Mouse (Mus musculus) embryonic facial prominence, embryonic 12.5 days (tissue): ENCODE results near the gene Sprr2d. TPM values are rescaled to one million over a fixed set of nuclear protein-coding genes. Genes with fewer than 3 reads are reported as not detected.

Experiments used
- ATAC-seq: fragments of 200-750 bp; cut with Nextera tagmentation; 2 replicates; pipeline ENCODE4 v1.8.0; 2017; ENCODE audit not compliant: insufficient number of reproducible peaks, insufficient read depth, low FRiP score, low TSS enrichment
- H3K27ac ChIP-seq: fragments of 300-500 bp; sonication (generic); 2 replicates; pipeline ENCODE4 v1.5.1; 2016; ENCODE audit warnings: mild to moderate bottlenecking
- H3K27me3 ChIP-seq: fragments of 300-500 bp; sonication (generic); 2 replicates; pipeline ENCODE4 v1.6.1; 2016; ENCODE audit warnings: mild to moderate bottlenecking, moderate library complexity
- H3K36me3 ChIP-seq: fragments of 300-500 bp; sonication (generic); 2 replicates; pipeline ENCODE4 v1.6.1; 2016; ENCODE audit warnings: mild to moderate bottlenecking
- H3K4me1 ChIP-seq: fragments of 300-500 bp; sonication (generic); 2 replicates; pipeline ENCODE4 v1.6.1; 2016
- H3K4me2 ChIP-seq: fragments of 300-500 bp; sonication (generic); replicated peaks from 2 replicates; pipeline ENCODE4 v1.6.1; 2016; ENCODE audit warnings: mild to moderate bottlenecking, moderate library complexity
- H3K4me3 ChIP-seq: fragments of 300-500 bp; sonication (generic); 2 replicates; pipeline ENCODE4 v1.5.1; 2016; ENCODE audit warnings: mild to moderate bottlenecking
- H3K9ac ChIP-seq: fragments of 300-500 bp; sonication (generic); 2 replicates; pipeline ENCODE4 v1.6.1; 2016; ENCODE audit warnings: mild to moderate bottlenecking, moderate library complexity
- H3K9me3 ChIP-seq: fragments of 300-500 bp; sonication (generic); 2 replicates; pipeline ENCODE4 v1.6.1; 2016; ENCODE audit warnings: mild to moderate bottlenecking, moderate library complexity
- WGBS: fragments of 180-500 bp; shearing (Covaris S2); methylation state at CpG from one replicate; pipeline ENCODE4 v1.1.7; 2016; 5-methylcytosine and 5-hydroxymethylcytosine counted together
- polyA plus RNA-seq: library from polyadenylated mRNA; unstranded; fragments of >200 nt; fragmentation: Nextera tagmentation; extraction: Ambion mirVana; gene quantifications from 2 replicates; pipeline ENCODE4 v1.2.1, GENCODE M21; 2016

The Sprr2d gene
- not detected in 2 replicates for polyA plus RNA-seq

DNA sequence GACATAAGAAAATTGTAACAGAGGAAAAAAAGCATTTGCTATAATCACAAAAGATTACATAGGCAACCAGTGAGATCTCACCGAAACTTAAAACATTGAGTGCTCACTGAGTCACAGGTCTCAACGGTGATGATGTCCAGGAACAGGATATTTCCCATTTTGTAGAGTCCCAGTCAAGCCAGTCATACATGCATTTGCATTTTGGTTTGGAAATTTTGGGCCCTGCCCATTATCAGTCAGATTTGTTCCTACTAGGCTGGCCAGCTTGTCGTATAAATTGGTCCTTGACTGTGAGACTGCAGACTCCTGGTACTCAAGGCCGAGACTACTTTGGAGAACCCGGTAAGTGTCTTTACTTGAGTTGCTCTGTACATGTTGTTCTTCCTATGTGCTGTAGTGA is at the start of gene Sprr2d:
Gene Sprr2d, plus strand, starts transcription at position 301 of the 400 bp plus-strand sequence.
- H3K9me3 ChIP-seq: no peaks in the 10 kb centered on the region
- H3K9ac ChIP-seq: no peak within 1 kb of the TSS
- no peak within 1 kb of the TSS for H3K4me2 ChIP-seq
- H3K4me3 ChIP-seq: no peak within 1 kb of the TSS
- no peaks in the 10 kb centered on the region for H3K4me1 ChIP-seq
- H3K27me3 ChIP-seq: no peaks in the 10 kb centered on the region
- no peaks in the 10 kb centered on the region for H3K36me3 ChIP-seq
- WGBS: 88% methylated on average over 5 of the region's 5 CpGs
- ATAC-seq: no peak
- no peak within 1 kb of the TSS for H3K27ac ChIP-seq

DNA sequence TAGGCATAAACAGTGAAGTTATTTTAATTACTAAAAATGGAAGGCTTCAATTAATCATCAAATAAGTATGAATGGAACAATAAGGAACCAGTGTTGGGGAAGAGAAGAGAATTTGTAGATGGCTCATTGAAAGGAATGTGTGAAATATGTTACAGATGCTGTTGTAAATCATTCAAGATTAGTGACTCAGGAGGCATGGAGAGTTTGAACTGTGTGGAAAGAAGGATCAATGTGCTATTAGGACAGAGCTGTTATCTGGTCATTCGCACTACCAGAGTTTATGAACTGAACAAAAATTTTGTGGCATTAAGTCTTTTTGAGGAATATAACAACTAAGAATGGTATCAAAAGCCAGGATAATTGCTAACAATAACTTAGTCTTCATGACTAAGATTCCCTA is 31.5 kb upstream of the Sprr2d start:
- Histone ChIP-seq H3K4me1 (no peaks in the 10 kb centered on the region), H3K4me2 (no peak overlapping the region), H3K36me3 (no peaks in the 10 kb centered on the region), H3K27ac (no peak overlapping the region), H3K9ac (no peak overlapping the region), H3K4me3 (no peak overlapping the region), H3K27me3 (no peaks in the 10 kb centered on the region), H3K9me3 (no peaks in the 10 kb centered on the region)
- WGBS: 87% methylated on average over 1 of the region's 1 CpGs
- no peak for ATAC-seq

- Histone ChIP-seq H3K36me3 (no peaks in the 10 kb centered on the region), H3K4me1 (no peaks in the 10 kb centered on the region), H3K27me3 (no peaks in the 10 kb centered on the region), H3K4me3 (no peak within 1 kb of the TSS), H3K9me3 (no peaks in the 10 kb centered on the region), H3K4me2 (no peak within 1 kb of the TSS), H3K27ac (no peak within 1 kb of the TSS), H3K9ac (no peak within 1 kb of the TSS)
- WGBS: 76% methylated on average over 2 of the region's 2 CpGs
- no peak for ATAC-seq
These were observed 22.6 kb upstream of the Sprr2d start, which contains the start of gene Sprr2b for GRCm38 (mm10) chr3:92316320-92316719. Sprr2b (plus strand) TSS chr3:92316620.

GRCm38 (mm10) chr3:92317384-92317783 is 21.6 kb upstream of the Sprr2d start:
- WGBS: 61% methylated on average over 2 of the region's 2 CpGs
- Histone ChIP-seq H3K4me1 (no peaks in the 10 kb centered on the region), H3K9me3 (no peaks in the 10 kb centered on the region), H3K4me2 (no peak overlapping the region), H3K27me3 (no peaks in the 10 kb centered on the region), H3K36me3 (no peaks in the 10 kb centered on the region), H3K9ac (no peak overlapping the region), H3K27ac (no peak overlapping the region), H3K4me3 (no peak overlapping the region)
- ATAC-seq: no peak

DNA sequence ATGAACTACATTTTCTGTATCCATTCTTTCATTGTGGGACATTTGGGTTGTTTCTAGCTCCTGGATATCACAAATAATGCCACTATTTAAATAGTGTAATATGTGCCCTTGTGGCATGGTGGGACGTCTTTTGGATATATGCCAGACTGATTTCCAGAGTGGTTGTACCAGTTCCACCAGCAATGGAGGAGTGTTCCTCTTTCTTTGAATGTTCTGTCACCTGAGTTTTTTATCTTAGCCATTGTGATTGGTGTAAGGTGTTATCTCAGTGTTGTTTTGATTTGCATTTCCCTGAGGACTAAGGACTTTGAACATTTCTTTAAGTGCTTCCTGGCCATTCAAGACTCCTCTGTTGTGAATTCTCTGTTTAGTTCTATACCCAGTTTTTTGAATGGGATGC is 2.7 kb upstream of the Sprr2d start:
- Histone ChIP-seq H3K27ac (no peak overlapping the region), H3K27me3 (no peaks in the 10 kb centered on the region), H3K9me3 (no peaks in the 10 kb centered on the region), H3K4me2 (no peak overlapping the region), H3K4me3 (no peak overlapping the region), H3K4me1 (no peaks in the 10 kb centered on the region), H3K36me3 (no peaks in the 10 kb centered on the region), H3K9ac (no peak overlapping the region)
- no peak for ATAC-seq
- 83% methylated on average over 1 of the region's 1 CpGs for WGBS

DNA sequence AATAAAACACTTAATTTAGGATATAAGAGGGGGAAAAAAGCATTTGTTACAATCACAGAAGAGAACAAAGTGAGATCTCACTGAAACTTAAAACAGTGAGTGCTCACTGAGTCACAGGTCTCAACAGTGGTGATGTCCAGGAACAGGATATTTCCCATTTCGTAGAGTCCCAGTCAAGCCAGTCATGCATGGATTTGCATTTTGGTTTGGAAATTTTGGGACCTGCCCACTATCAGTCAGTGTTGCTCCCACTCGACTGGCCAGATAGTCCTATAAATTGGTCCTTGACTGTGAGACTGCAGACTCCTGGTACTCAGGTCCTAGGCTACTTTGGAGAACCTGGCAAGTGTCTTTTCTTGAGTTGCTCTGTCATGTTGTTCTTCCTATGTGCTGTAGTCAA is 12.9 kb downstream of the Sprr2d start, which contains the start of gene Sprr2e:
Gene Sprr2e, plus strand, starts transcription at position 301 of the 400 bp plus-strand sequence.
- H3K9me3 ChIP-seq: no peaks in the 10 kb centered on the region
- H3K9ac ChIP-seq: no peak within 1 kb of the TSS
- ATAC-seq: no peak
- 82% methylated on average over 2 of the region's 2 CpGs for WGBS
- no peaks in the 10 kb centered on the region for H3K4me1 ChIP-seq
- H3K27me3 ChIP-seq: no peaks in the 10 kb centered on the region
- no peaks in the 10 kb centered on the region for H3K36me3 ChIP-seq
- no peak within 1 kb of the TSS for H3K4me2 ChIP-seq
- no peak within 1 kb of the TSS for H3K27ac ChIP-seq
- H3K4me3 ChIP-seq: no peak within 1 kb of the TSS

GRCm38 (mm10) chr3:92361619-92362018 is 22.7 kb downstream of the Sprr2d start:
- no peak overlapping the region for H3K9ac ChIP-seq
- H3K36me3 ChIP-seq: no peaks in the 10 kb centered on the region
- no peak for ATAC-seq
- H3K4me1 ChIP-seq: no peaks in the 10 kb centered on the region
- H3K27me3 ChIP-seq: no peaks in the 10 kb centered on the region
- H3K9me3 ChIP-seq: no peaks in the 10 kb centered on the region
- H3K4me3 ChIP-seq: no peak overlapping the region
- H3K27ac ChIP-seq: no peak overlapping the region
- H3K4me2 ChIP-seq: no peak overlapping the region

GRCm38 (mm10) chr3:92364887-92365286 is 25.9 kb downstream of the Sprr2d start, which contains the start of gene Sprr2f:
Sprr2f (plus strand) TSS chr3:92365187.
- H3K9ac ChIP-seq: no peak within 1 kb of the TSS
- H3K9me3 ChIP-seq: no peaks in the 10 kb centered on the region
- no peak within 1 kb of the TSS for H3K4me2 ChIP-seq
- H3K27me3 ChIP-seq: no peaks in the 10 kb centered on the region
- 60% methylated on average over 3 of the region's 3 CpGs for WGBS
- no peak for ATAC-seq
- no peaks in the 10 kb centered on the region for H3K4me1 ChIP-seq
- H3K4me3 ChIP-seq: no peak within 1 kb of the TSS
- H3K36me3 ChIP-seq: no peaks in the 10 kb centered on the region
- no peak within 1 kb of the TSS for H3K27ac ChIP-seq

DNA sequence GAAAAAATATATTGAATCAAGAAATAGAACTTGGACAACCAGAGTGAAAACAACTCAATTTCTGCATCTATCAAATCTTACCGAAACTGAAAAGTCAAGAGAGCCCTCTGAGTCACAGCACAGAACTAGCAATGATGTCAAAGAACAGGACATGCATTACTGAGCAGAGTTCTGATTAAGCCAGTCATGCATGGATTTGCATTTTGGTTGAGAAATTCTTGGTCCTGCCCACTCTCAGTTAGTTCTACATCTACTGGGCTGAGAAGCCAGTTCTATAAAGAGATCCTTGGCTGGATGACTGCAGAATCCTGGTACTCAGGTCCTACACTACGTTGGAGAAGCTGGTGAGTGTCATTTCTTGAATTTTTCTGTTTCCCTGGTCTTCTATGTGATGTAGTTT is 34.7 kb downstream of the Sprr2d start:
- H3K4me3 ChIP-seq: no peak overlapping the region
- no peaks in the 10 kb centered on the region for H3K9me3 ChIP-seq
- ATAC-seq: no peak
- no peak overlapping the region for H3K27ac ChIP-seq
- no peaks in the 10 kb centered on the region for H3K27me3 ChIP-seq
- no peaks in the 10 kb centered on the region for H3K36me3 ChIP-seq
- H3K4me2 ChIP-seq: no peak overlapping the region
- WGBS: 69% methylated on average over 2 of the region's 2 CpGs
- H3K9ac ChIP-seq: no peak overlapping the region
- no peaks in the 10 kb centered on the region for H3K4me1 ChIP-seq

GRCm38 (mm10) chr3:92385385-92385784 is 46.4 kb downstream of the Sprr2d start, which contains the start of gene Sprr2h:
Sprr2h (plus strand) TSS chr3:92385685.
- H3K4me2 ChIP-seq: no peak within 1 kb of the TSS
- H3K27ac ChIP-seq: no peak within 1 kb of the TSS
- no peaks in the 10 kb centered on the region for H3K36me3 ChIP-seq
- H3K27me3 ChIP-seq: no peaks in the 10 kb centered on the region
- no peaks in the 10 kb centered on the region for H3K4me1 ChIP-seq
- no peaks in the 10 kb centered on the region for H3K9me3 ChIP-seq
- WGBS: 83% methylated on average over 1 of the region's 1 CpGs
- no peak within 1 kb of the TSS for H3K4me3 ChIP-seq
- H3K9ac ChIP-seq: no peak within 1 kb of the TSS
- no peak for ATAC-seq

Other genes with a start within 250 kb of the Sprr2d start
- not detected in 2 replicates for gene Prr9, start 215.2 kb upstream of the Sprr2d start, polyA plus RNA-seq
- not detected in 2 replicates for gene Lelp1, start 196.4 kb upstream of the Sprr2d start, polyA plus RNA-seq
- gene Sprr2a1, start 123.3 kb upstream of the Sprr2d start, polyA plus RNA-seq: not detected in 2 replicates
- gene Sprr2a2, start 123.2 kb upstream of the Sprr2d start, polyA plus RNA-seq: not detected in 2 replicates
- gene Sprr2a3, start 53.7 kb upstream of the Sprr2d start, polyA plus RNA-seq: not detected in 2 replicates
- gene Sprr2b, start 22.5 kb upstream of the Sprr2d start, polyA plus RNA-seq: 0.61 TPM in 1 of 2 replicates, not detected in the other
- not detected in 2 replicates for gene Sprr2e, start 13.0 kb downstream of the Sprr2d start, polyA plus RNA-seq
- gene Sprr2f, start 26.0 kb downstream of the Sprr2d start, polyA plus RNA-seq: not detected in 2 replicates
- gene Sprr2h, start 46.5 kb downstream of the Sprr2d start, polyA plus RNA-seq: not detected in 2 replicates
- not detected in 2 replicates for gene Sprr2i, start 68.9 kb downstream of the Sprr2d start, polyA plus RNA-seq
- not detected in 2 replicates for gene Sprr2j-ps, start 78.9 kb downstream of the Sprr2d start, polyA plus RNA-seq
- gene Gm9774, start 90.3 kb downstream of the Sprr2d start, polyA plus RNA-seq: 5.9 and 7.5 TPM in 2 replicates
- not detected in 2 replicates for gene Sprr2k, start 93.4 kb downstream of the Sprr2d start, polyA plus RNA-seq
- gene Sprr1b, start 99.6 kb downstream of the Sprr2d start, polyA plus RNA-seq: not detected in 2 replicates
- gene Sprr3, start 119.6 kb downstream of the Sprr2d start, polyA plus RNA-seq: not detected in 2 replicates
- gene Sprr1a, start 146.8 kb downstream of the Sprr2d start, polyA plus RNA-seq: 0.29 and 0.55 TPM in 2 replicates
- gene Sprr4, start 161.4 kb downstream of the Sprr2d start, polyA plus RNA-seq: not detected in 2 replicates
- gene 2310046K23Rik, start 195.4 kb downstream of the Sprr2d start, polyA plus RNA-seq: not detected in 2 replicates
- gene Ivl, start 234.6 kb downstream of the Sprr2d start, polyA plus RNA-seq: not detected in 2 replicates
- not detected in 2 replicates for gene Smcp, start 249.9 kb downstream of the Sprr2d start, polyA plus RNA-seq